Mouse (Mus musculus): ENCODE data around the gene Taco1.
"Not testable (repeated sequence)": the region's sequence is repeated elsewhere in the genome, so short reads cannot be mapped to it uniquely, and the experiment has no call there.

The Taco1 gene

DNA sequence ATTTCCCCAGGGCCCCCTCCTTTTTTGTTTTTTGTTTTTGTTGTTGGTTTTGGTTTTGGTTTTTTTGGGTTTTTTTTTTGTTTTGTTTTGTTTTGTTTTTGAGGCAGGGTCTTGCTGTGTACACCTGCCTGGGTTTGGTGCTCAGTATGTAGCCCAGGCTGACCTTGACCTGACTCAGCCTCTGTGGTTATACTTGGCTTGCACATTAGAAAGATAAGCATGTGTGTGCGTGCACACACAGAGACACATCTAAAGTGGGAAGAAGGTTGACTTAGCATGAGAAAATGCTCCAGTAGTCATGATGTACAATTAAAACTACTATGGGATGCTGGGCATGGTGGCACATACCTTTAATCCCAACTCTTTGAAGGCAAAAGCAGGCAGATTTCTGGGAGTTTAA is 5.3 kb upstream of the Taco1 start:
- CTCF ChIA-PET = no interaction called here

DNA sequence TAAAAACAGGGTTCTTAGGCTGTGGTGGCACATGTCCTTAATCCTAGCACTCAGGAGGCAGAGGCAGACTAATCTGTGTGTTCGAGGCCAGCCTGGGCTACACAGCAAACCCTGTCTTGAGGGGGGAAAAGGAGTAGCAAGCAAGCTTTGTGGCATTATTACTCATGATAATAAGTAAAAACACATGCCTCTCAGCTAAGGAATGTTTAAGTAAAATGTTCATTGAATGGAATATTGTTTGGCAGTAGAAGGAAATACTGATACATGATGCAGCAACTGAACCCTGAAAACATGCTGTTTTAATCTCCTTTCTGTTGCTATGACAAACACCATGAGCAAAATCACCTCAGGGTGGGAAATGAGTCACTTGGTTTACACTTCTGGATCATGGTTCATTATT is 4.5 kb upstream of the Taco1 start:
- CTCF ChIA-PET = no interaction called here

GRCm38 (mm10) chr11:106063756-106064155 is 2.1 kb upstream of the Taco1 start:
- CTCF ChIA-PET = no interaction called here

DNA sequence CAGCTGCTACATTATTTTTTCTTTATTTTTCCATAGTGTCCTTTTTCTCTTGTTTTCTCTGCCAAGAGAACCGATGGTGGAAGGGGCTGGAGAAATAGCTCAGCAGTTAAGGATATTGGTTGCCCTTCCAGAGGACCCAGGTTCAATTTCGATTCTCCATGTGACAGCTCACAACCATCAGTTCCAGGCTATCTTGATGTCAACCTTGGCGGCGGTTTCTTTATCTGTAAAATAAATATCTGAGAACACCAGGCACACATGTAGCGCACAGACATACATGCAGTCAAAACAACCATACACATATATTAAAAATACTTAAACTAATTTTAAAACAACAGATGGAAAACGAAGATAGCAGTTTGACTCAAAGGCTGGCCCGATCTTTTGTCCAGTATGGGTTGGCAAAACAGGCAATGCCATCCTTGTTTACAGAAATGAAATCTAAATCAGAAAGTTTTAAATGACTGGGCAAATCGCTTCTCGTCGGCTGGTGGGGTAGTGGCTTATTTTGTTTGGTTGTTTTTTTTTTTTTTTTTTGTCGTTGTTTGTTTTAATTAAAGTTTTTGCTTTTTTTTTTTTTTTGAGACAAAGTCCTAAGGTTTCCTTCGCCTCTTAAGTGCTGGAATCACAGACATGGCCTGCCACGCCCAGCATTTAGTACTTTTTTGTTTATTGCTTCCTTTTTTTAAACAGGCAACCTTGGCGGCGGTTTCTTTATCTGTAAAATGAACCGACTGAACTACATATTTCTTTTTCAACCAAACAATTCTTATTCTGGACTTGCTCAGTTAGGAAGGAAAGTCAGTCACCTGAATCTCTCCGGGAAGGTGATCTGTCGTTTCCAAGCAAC is 563 bp upstream of the Taco1 start:
- CTCF ChIA-PET = interaction anchor here (0.7 kb wide), 1 partner anchor 90 kb away, joined by 18 read pairs; no protein-coding TSS in a partner anchor

GRCm38 (mm10) chr11:106066616-106067015 is 755 bp downstream of the Taco1 start:
- CTCF ChIA-PET = not testable (repeated sequence)

DNA sequence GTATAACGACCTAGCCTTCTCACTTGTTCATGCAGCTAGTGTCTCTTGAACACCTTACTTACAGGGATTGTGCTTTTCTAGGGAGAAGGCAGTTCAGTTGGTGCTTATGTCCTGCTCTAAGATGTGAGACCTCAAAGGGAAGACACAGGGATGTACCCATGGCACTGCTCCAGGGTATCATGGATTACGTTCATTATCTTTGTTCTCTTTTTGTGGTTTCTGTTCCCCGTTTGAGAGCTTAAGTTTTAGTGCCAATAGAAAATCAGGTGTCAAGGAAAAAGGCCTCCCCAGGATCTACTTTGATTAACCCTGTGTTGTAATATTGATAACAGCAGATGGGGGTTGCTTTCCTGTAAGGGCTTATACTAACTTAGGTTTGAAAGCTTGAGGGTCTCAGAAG is 7.9 kb downstream of the Taco1 start:
- CTCF ChIA-PET = interaction anchor here (0.6 kb wide), 1 partner anchor 158 kb away, joined by 3 read pairs; no protein-coding TSS in a partner anchor

- CTCF ChIA-PET = interaction anchor here (0.6 kb wide), 1 partner anchor 43 kb away, joined by 3 read pairs; no protein-coding TSS in a partner anchor
Observed at GRCm38 (mm10) chr11:106076321-106076720, 10.5 kb downstream of the Taco1 start.

DNA sequence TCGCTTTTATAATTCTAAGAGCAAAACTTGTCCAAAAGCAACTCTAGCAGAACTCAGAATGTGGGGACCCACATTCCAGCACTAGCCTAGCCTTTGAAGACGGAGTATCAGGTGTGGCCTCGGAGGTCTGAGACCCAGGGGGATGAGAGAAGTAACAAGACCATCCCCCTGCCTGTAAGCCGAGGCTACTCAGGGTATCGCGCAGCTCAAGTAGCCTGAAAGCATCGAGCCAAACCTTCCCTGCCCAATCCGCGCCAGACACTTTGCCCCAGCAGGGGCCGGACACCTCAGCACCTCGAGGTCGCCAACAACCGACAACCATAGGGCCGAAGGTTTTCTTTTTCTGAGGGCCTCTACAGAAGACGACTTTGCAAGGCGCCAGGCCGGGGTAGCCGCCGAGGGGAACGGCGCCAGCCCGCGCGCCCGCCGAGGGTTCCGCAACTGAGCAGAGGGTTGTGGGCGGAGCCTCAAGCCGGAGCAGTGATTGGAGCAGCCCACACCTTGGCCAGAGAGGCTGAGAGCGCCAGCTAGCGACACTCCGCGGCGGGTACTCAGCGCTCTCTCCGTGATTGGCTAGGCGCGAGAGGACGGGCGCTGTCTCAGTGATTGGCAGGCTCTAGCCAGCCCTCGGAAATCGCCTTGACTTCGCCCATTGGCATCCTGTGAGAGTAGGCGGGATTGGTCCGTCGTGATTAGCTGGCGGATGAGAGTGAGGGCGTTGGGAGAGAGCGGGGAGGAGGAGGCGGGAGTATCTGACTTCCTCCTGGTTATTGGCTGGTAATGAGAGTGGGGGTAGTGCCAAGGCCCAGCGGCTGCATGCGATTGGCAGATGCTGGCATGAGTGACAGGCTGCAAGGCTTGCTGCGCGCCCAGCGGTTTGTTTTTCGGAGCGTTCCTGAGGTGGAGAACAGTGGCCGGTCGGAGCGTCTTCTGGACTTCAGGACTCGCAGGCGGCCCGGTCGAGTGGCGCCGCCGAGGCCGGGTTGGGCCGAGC is 18.1 kb downstream of the Taco1 start, which contains the start of gene Map3k3:
Map3k3 (plus strand) TSS at position 906 of the 994 bp plus-strand sequence.
- CTCF ChIA-PET = interaction anchor here (0.5 kb wide), 1 partner anchor 135 kb away, joined by 6 read pairs; no protein-coding TSS in a partner anchor

DNA sequence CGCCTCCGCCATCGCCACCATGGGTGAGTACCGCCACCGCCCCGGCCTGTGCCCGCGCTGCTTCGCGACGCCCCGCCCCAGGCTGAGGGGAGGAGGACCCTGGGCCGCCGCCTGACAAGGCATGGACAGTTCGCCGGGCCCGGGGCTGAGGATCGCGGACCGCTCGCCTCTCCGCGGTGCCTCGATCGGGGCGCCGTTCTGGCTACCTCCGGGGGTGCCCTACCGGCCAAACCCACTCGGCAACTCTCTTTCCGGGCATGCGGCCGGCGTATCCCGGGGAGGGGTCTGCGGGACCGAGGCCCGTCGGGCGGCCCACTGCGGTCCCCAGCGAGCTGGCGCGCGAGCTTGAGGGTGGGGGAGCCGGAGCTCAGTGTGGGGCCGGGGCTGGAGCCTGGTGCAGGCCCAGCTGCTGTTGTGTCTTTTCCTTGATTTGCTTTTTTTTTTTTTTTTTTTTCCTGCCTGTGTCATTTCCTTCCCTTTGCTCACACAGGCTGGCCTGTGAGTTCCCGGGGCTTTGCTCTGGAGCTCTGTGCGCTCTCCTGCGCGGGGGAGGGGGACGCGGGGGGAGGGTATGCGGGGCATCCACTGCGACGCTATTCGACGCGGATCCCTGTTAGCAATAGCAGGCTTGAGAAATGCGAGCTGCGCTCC is 19.2 kb downstream of the Taco1 start:
- CTCF ChIA-PET = interaction anchor here (0.6 to 0.7 kb wide), 4 partner anchors 214 to 914 kb away, joined by 3 to 9 read pairs (median 6); no protein-coding TSS in a partner anchor

DNA sequence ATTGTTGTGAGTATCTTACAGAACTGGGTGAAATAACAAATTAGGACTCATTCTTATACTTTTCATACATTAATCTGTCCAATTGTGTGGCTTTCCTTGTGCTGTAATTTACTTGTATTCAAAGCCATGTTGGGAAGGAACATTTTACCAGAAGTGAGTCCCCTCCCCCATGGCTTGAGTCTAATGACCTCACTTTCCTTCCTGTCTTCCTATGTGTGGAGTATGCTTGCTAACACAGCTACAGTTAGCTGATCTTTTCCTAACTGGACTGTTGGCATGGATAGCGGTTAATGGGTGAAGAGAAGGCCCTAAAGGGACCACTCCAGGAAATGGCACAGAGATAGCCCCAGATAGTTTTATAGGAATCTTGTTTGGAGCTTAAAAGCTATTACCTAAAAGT is 32.4 kb downstream of the Taco1 start:
- CTCF ChIA-PET = no interaction called here

GRCm38 (mm10) chr11:106102866-106103265 is 37.0 kb downstream of the Taco1 start:
- CTCF ChIA-PET = no interaction called here

- CTCF ChIA-PET = no interaction called here
Observed at GRCm38 (mm10) chr11:106106047-106106587, 40.3 kb downstream of the Taco1 start.

GRCm38 (mm10) chr11:106111688-106112087 is 45.8 kb downstream of the Taco1 start:
- CTCF ChIA-PET = no interaction called here

DNA sequence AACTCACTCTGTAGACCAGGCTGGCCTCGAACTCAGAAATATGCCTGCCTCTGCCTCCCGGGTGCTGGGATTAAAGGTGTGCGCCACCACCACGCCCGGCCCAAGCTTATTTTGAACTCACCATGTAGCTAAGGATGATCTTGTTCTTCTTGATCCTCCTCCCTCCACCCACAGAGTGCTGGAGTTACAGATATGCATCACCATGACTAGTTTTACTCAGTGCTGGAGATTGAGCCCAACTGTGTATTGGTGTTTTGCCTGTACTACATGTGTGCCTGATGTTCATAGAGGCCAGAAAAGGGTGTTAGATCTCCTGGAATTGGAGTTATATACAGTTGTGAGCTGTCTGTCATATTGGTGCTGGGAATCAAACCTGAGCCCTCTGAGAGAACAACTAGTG is 56.4 kb downstream of the Taco1 start:
- CTCF ChIA-PET = interaction anchor here (0.6 kb wide), 1 partner anchor 125 kb away, joined by 3 read pairs; no protein-coding TSS in a partner anchor

DNA sequence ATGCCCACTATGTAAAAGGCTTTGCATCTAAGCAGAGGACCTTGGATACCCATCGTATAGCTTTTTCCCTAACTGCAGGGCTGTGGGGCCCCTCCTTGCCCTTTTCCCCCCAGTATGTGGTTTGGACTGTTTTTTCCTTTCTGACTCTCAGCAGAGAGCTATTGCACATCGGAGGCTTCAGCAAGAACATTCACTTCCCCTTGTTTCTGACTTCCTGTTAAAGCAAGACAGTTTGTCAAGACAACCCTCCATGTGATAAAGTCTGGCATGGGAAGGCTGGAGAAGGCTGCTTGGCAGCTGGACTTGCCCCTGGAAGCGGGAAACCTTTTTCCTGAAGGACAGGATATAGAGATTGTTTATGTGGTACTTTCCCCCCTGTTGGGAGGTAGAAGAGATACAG is 56.9 kb downstream of the Taco1 start:
- CTCF ChIA-PET = interaction anchor here (0.8 kb wide), 1 partner anchor 195 kb away, joined by 11 read pairs; no protein-coding TSS in a partner anchor

All from spleen, embryonic (tissue).